Mouse (Mus musculus) lung, adult 2 months (tissue): Measurements from ENCODE around the gene Cemip2.

Experiments
- CTCF ChIP-seq: fragments of 200-500 bp; IDR thresholded peaks from 2 replicates; pipeline ENCODE4 v1.5.1; 2011; ENCODE audit warnings: mild to moderate bottlenecking, low read length, control low read depth; ENCODE audit not compliant: insufficient read depth
- POLR2A ChIP-seq: fragments of 200-500 bp; IDR thresholded peaks from 2 replicates; pipeline ENCODE4 v1.6.1; 2011; ENCODE audit warnings: low read depth, mild to moderate bottlenecking, control low read depth, low read length, borderline replicate concordance; ENCODE audit errors: extremely low read depth

- no peak for TF ChIP-seq POLR2A
- TF ChIP-seq CTCF = no peak
Observed at GRCm38 (mm10) chr19:21737881-21738590, 40.1 kb upstream of the Cemip2 start.
